Mouse (Mus musculus) induced T-regulatory cell, adult 2 months (primary cell): Measurements from ENCODE around the gene Gm20908.
"Not testable (repeated sequence)": the region's sequence is repeated elsewhere in the genome, so short reads cannot be mapped to it uniquely, and the experiment has no call there.

ENCODE experiments used
- DNase-seq: peaks from one replicate; pipeline ENCODE4 v3.0.0-alpha.2; 2012; ENCODE audit warnings: low read depth

The Gm20908 gene

GRCm38 (mm10) chrY:64472966-64473365 lies at the start of gene Gm20908:
TSS of gene Gm20908 (plus strand) at chrY:64473266.
- DNase-seq, result not testable (repeated sequence)
